Mouse (Mus musculus): Measurements from ENCODE around the gene Fat3. TPM values are rescaled to one million over a fixed set of nuclear protein-coding genes. Genes with fewer than 3 reads are reported as not detected.

Gene Fat3
- polyA plus RNA-seq, 1 experiment from 2014 or later, result 11.7 TPM

GRCm38 (mm10) chr9:16270056-16270767, 230.9 kb downstream of the Fat3 start:
- no peaks in the 10 kb centered on the region for H3K36me3 ChIP-seq
- no peak overlapping the region for H3K4me3 ChIP-seq
- no peaks in the 10 kb centered on the region for H3K27me3 ChIP-seq
- no peaks in the 10 kb centered on the region for H3K4me1 ChIP-seq
- 79% methylated on average over 4 of the region's 4 CpGs for WGBS
- ATAC-seq (replicated peaks), result no peak
- H3K27ac ChIP-seq (replicated peaks), result no peak overlapping the region
- no peak overlapping the region for H3K4me2 ChIP-seq (replicated peaks)
- no peak overlapping the region for H3K9ac ChIP-seq (replicated peaks)
- H3K9me3 ChIP-seq, result no peaks in the 10 kb centered on the region

- no peaks in the 10 kb centered on the region for H3K27me3 ChIP-seq
- no peaks in the 10 kb centered on the region for H3K36me3 ChIP-seq
- H3K4me3 ChIP-seq, result no peak overlapping the region
- H3K4me1 ChIP-seq, result no peaks in the 10 kb centered on the region
- 54% methylated on average over 4 of the region's 4 CpGs for WGBS
- no peaks in the 10 kb centered on the region for H3K9me3 ChIP-seq
- no peak for ATAC-seq (replicated peaks)
- no peak overlapping the region for H3K4me2 ChIP-seq (replicated peaks)
- H3K27ac ChIP-seq (replicated peaks), result no peak overlapping the region
- no peak overlapping the region for H3K9ac ChIP-seq (replicated peaks)
Observed at GRCm38 (mm10) chr9:16265519-16265918, 235.6 kb downstream of the Fat3 start.

GRCm38 (mm10) chr9:16257241-16257840, 243.7 kb downstream of the Fat3 start:
- Histone ChIP-seq H3K4me2 (replicated peaks) (no peak overlapping the region), H3K27me3 (no peaks in the 10 kb centered on the region), H3K9me3 (no peaks in the 10 kb centered on the region), H3K27ac (replicated peaks) (no peak overlapping the region), H3K4me3 (no peak overlapping the region), H3K9ac (replicated peaks) (no peak overlapping the region), H3K36me3 (no peaks in the 10 kb centered on the region), H3K4me1 (peaks cover 30% of the 10 kb centered on the region)
- whole genome bisulfite sequencing, result 15% methylated on average over 3 of the region's 3 CpGs
- ATAC-seq (replicated peaks), result peak; percentile 68

GRCm38 (mm10) chr9:16256577-16257207, 244.4 kb downstream of the Fat3 start:
- peaks cover 30% of the 10 kb centered on the region for H3K4me1 ChIP-seq
- no peak overlapping the region for H3K4me3 ChIP-seq
- no peak overlapping the region for H3K4me2 ChIP-seq (replicated peaks)
- no peaks in the 10 kb centered on the region for H3K36me3 ChIP-seq
- no peak overlapping the region for H3K9ac ChIP-seq (replicated peaks)
- 35% methylated on average over 2 of the region's 2 CpGs for WGBS
- H3K9me3 ChIP-seq, result no peaks in the 10 kb centered on the region
- no peak overlapping the region for H3K27ac ChIP-seq (replicated peaks)
- no peaks in the 10 kb centered on the region for H3K27me3 ChIP-seq
- ATAC-seq (replicated peaks), result peak; percentile 71

- Histone ChIP-seq H3K4me1 (no peaks in the 10 kb centered on the region), H3K4me2 (replicated peaks) (no peak overlapping the region), H3K36me3 (no peaks in the 10 kb centered on the region), H3K9me3 (no peaks in the 10 kb centered on the region), H3K9ac (replicated peaks) (no peak overlapping the region), H3K27ac (replicated peaks) (no peak overlapping the region), H3K4me3 (no peak overlapping the region), H3K27me3 (no peaks in the 10 kb centered on the region)
- ATAC-seq (replicated peaks), result no peak
- 83% methylated on average over 4 of the region's 4 CpGs for WGBS
Observed at GRCm38 (mm10) chr9:16246741-16247140, 254.3 kb downstream of the Fat3 start.

- no peaks in the 10 kb centered on the region for H3K27me3 ChIP-seq
- H3K9ac ChIP-seq (replicated peaks), result no peak overlapping the region
- H3K27ac ChIP-seq (replicated peaks), result no peak overlapping the region
- no peaks in the 10 kb centered on the region for H3K9me3 ChIP-seq
- H3K36me3 ChIP-seq, result no peaks in the 10 kb centered on the region
- 35% methylated on average over 4 of the region's 4 CpGs for WGBS
- H3K4me1 ChIP-seq, result peaks cover 11% of the 10 kb centered on the region
- ATAC-seq (replicated peaks), result no peak
- no peak overlapping the region for H3K4me2 ChIP-seq (replicated peaks)
- H3K4me3 ChIP-seq, result no peak overlapping the region
Observed at GRCm38 (mm10) chr9:16231575-16231974, 269.5 kb downstream of the Fat3 start.

GRCm38 (mm10) chr9:16228919-16229318, 272.2 kb downstream of the Fat3 start:
- Histone ChIP-seq H3K9me3 (no peaks in the 10 kb centered on the region), H3K27ac (replicated peaks) (no peak overlapping the region), H3K4me3 (no peak overlapping the region), H3K27me3 (no peaks in the 10 kb centered on the region), H3K4me2 (replicated peaks) (no peak overlapping the region), H3K9ac (replicated peaks) (no peak overlapping the region), H3K36me3 (no peaks in the 10 kb centered on the region), H3K4me1 (peaks cover 18% of the 10 kb centered on the region)
- 79% methylated on average over 5 of the region's 5 CpGs for WGBS
- no peak for ATAC-seq (replicated peaks)

- H3K27ac ChIP-seq (replicated peaks), result no peak overlapping the region
- no peaks in the 10 kb centered on the region for H3K27me3 ChIP-seq
- 70% methylated on average over 2 of the region's 2 CpGs for WGBS
- no peaks in the 10 kb centered on the region for H3K9me3 ChIP-seq
- no peak for ATAC-seq (replicated peaks)
- H3K36me3 ChIP-seq, result no peaks in the 10 kb centered on the region
- no peak overlapping the region for H3K4me2 ChIP-seq (replicated peaks)
- peaks cover 21% of the 10 kb centered on the region for H3K4me1 ChIP-seq
- H3K9ac ChIP-seq (replicated peaks), result no peak overlapping the region
- no peak overlapping the region for H3K4me3 ChIP-seq
Observed at GRCm38 (mm10) chr9:16227398-16227797, 273.7 kb downstream of the Fat3 start.

- Histone ChIP-seq H3K4me3 (no peak overlapping the region), H3K9me3 (no peaks in the 10 kb centered on the region), H3K27me3 (no peaks in the 10 kb centered on the region), H3K9ac (replicated peaks) (no peak overlapping the region), H3K4me1 (peaks cover 29% of the 10 kb centered on the region), H3K27ac (replicated peaks) (no peak overlapping the region), H3K36me3 (no peaks in the 10 kb centered on the region), H3K4me2 (replicated peaks) (no peak overlapping the region)
- no peak for ATAC-seq (replicated peaks)
Observed at GRCm38 (mm10) chr9:16226545-16226944, 274.5 kb downstream of the Fat3 start.

GRCm38 (mm10) chr9:16221885-16222284, 279.2 kb downstream of the Fat3 start:
- H3K27me3 ChIP-seq, result no peaks in the 10 kb centered on the region
- no peaks in the 10 kb centered on the region for H3K9me3 ChIP-seq
- H3K4me2 ChIP-seq (replicated peaks), result no peak overlapping the region
- 27% methylated on average over 5 of the region's 5 CpGs for WGBS
- H3K4me1 ChIP-seq, result peaks cover 21% of the 10 kb centered on the region
- no peak overlapping the region for H3K9ac ChIP-seq (replicated peaks)
- no peak overlapping the region for H3K4me3 ChIP-seq
- no peak overlapping the region for H3K27ac ChIP-seq (replicated peaks)
- no peaks in the 10 kb centered on the region for H3K36me3 ChIP-seq
- ATAC-seq (replicated peaks), result peak; percentile 53

- Histone ChIP-seq H3K4me1 (peaks cover 14% of the 10 kb centered on the region), H3K27me3 (no peaks in the 10 kb centered on the region), H3K4me3 (no peak overlapping the region), H3K36me3 (no peaks in the 10 kb centered on the region), H3K27ac (replicated peaks) (no peak overlapping the region), H3K9me3 (no peaks in the 10 kb centered on the region), H3K9ac (replicated peaks) (no peak overlapping the region), H3K4me2 (replicated peaks) (no peak overlapping the region)
- no peak for ATAC-seq (replicated peaks)
- 54% methylated on average over 6 of the region's 6 CpGs for WGBS
Observed at GRCm38 (mm10) chr9:16216235-16216634, 284.9 kb downstream of the Fat3 start.

- ATAC-seq (replicated peaks), result peak; percentile 83
- H3K27ac ChIP-seq (replicated peaks), result peak overlapping the region; percentile 17
- no peaks in the 10 kb centered on the region for H3K36me3 ChIP-seq
- H3K27me3 ChIP-seq, result no peaks in the 10 kb centered on the region
- peaks cover 14% of the 10 kb centered on the region for H3K4me1 ChIP-seq
- no peak overlapping the region for H3K9ac ChIP-seq (replicated peaks)
- no peaks in the 10 kb centered on the region for H3K9me3 ChIP-seq
- no peak overlapping the region for H3K4me2 ChIP-seq (replicated peaks)
- 51% methylated on average over 7 of the region's 7 CpGs for WGBS
- H3K4me3 ChIP-seq, result no peak overlapping the region
Observed at GRCm38 (mm10) chr9:16214731-16215681, 286.1 kb downstream of the Fat3 start.

Data from forebrain, embryonic 15.5 days (tissue).